Comparison of ENCODE assay signal across 37 mouse cellular contexts in genomic region chr10:22070576-22070975, GRCm38 (mm10). TPM values are rescaled to one million over a fixed set of nuclear protein-coding genes. Genes with fewer than 3 reads are reported as not detected.
A peak's percentile ranks its signal among the peaks of the same experiment; 100 is the strongest.
DNase-seq lines count a peak whose midpoint lies in the region; ATAC-seq and TF ChIP-seq lines count a peak whose summit lies in the region.
"Had no signal": no experiment of that assay in that cellular context is flagged by ENCODE, and none has a peak within 500 bp of the region (broad histone marks: within the 10 kb centered on the region; RNA-seq: fewer than 3 reads in every experiment).

No protein-coding gene starts in this region.

- 63% methylated on average over 4 of the region's 4 CpGs for WGBS in kidney, embryonic 14.5 days
- WGBS in lung, postnatal 0 days = 33% methylated on average over 4 of the region's 4 CpGs

- no peak overlapping the region for H3K27ac ChIP-seq in kidney, embryonic 14.5 days (ENCODE audit: low read depth, low read length)
- no peak overlapping the region for H3K27ac ChIP-seq in lung, postnatal 0 days (ENCODE audit: low read length)
- H3K27ac ChIP-seq: embryonic facial prominence, embryonic 10.5 days; embryonic facial prominence, embryonic 15.5 days; forebrain, embryonic 12.5 days; heart, embryonic 10.5 days; hindbrain, embryonic 15.5 days; limb, embryonic 15.5 days; liver, embryonic 13.5 days; lung, embryonic 15.5 days; midbrain, embryonic 13.5 days; neural tube, embryonic 13.5 days had no signal

- no peaks in the 10 kb centered on the region for H3K36me3 ChIP-seq in kidney, embryonic 14.5 days (ENCODE audit: control insufficient read depth, insufficient read depth, low read length)
- no peaks in the 10 kb centered on the region for H3K36me3 ChIP-seq in lung, postnatal 0 days (ENCODE audit: insufficient read depth, low read length)
- H3K36me3 ChIP-seq: embryonic facial prominence, embryonic 10.5 days; embryonic facial prominence, embryonic 15.5 days; forebrain, embryonic 12.5 days; heart, embryonic 10.5 days; hindbrain, embryonic 15.5 days; limb, embryonic 15.5 days; liver, embryonic 13.5 days; lung, embryonic 15.5 days; midbrain, embryonic 13.5 days; neural tube, embryonic 13.5 days had no signal

- no peaks in the 10 kb centered on the region for H3K9me3 ChIP-seq in kidney, embryonic 14.5 days (ENCODE audit: control insufficient read depth, low read length)
- no peaks in the 10 kb centered on the region for H3K9me3 ChIP-seq in lung, postnatal 0 days (ENCODE audit: low read length)
- H3K9me3 ChIP-seq: embryonic facial prominence, embryonic 10.5 days; embryonic facial prominence, embryonic 15.5 days; forebrain, embryonic 12.5 days; heart, embryonic 10.5 days; hindbrain, embryonic 15.5 days; limb, embryonic 15.5 days; liver, embryonic 13.5 days; lung, embryonic 15.5 days; midbrain, embryonic 13.5 days; neural tube, embryonic 13.5 days had no signal

- ATAC-seq in kidney, embryonic 14.5 days (ENCODE audit: low FRiP score, low TSS enrichment) = no peak
- ATAC-seq in lung, postnatal 0 days = no peak
- ATAC-seq: forebrain, postnatal 0 days; inflammation-experienced regulatory T-cells, adult 6 months; midbrain, embryonic 13.5 days had no signal

- DNase-seq in kidney, postnatal 10 days = peak; percentile 51
- peak; percentile 19 for DNase-seq in lung, postnatal 0 days (ENCODE audit: low spot score)
- DNase-seq in lung, postnatal 25 days (ENCODE audit: low spot score) = no peak
- DNase-seq in MEL-GATA-1-ER (ENCODE audit: extremely low read depth, low read depth) = peak; percentile 4
- DNase-seq in gastrocnemius, postnatal 4 days (ENCODE audit: low spot score in 2 of 2) = no peak
- DNase-seq in urinary bladder, postnatal 36 days (ENCODE audit: low spot score in 2 of 2) = no peak
- DNase-seq: adrenal gland, adult 8-10 months; B cell, adult 2 months; cerebellum, adult 8-10 months; cerebellum, postnatal 25 days; forebrain, postnatal 0 days; gastrocnemius, postnatal 10 days; kidney, adult 11 months; kidney, postnatal 36 days; liver, embryonic 13.5 days; thymus, adult 2 months; thymus, postnatal 36 days had no signal

- no peak overlapping the region for H3K9ac ChIP-seq in kidney, embryonic 14.5 days (ENCODE audit: low read depth, low read length)
- H3K9ac ChIP-seq in lung, postnatal 0 days (replicated peaks; ENCODE audit: low read depth) = no peak overlapping the region
- H3K9ac ChIP-seq: embryonic facial prominence, embryonic 15.5 days; forebrain, embryonic 12.5 days; forebrain, postnatal 0 days; hindbrain, embryonic 15.5 days; limb, embryonic 15.5 days; liver, embryonic 13.5 days; lung, embryonic 15.5 days; midbrain, embryonic 13.5 days; neural tube, embryonic 13.5 days had no signal

- H3K27me3 ChIP-seq in kidney, embryonic 14.5 days (ENCODE audit: control insufficient read depth, insufficient read depth, low read length) = no peaks in the 10 kb centered on the region
- no peaks in the 10 kb centered on the region for H3K27me3 ChIP-seq in lung, postnatal 0 days (replicated peaks; ENCODE audit: insufficient read depth, low read length)
- H3K27me3 ChIP-seq: embryonic facial prominence, embryonic 15.5 days; forebrain, embryonic 12.5 days; hindbrain, embryonic 15.5 days; limb, embryonic 15.5 days; liver, embryonic 13.5 days; lung, embryonic 15.5 days; midbrain, embryonic 13.5 days; neural tube, embryonic 13.5 days had no signal

- H3K4me2 ChIP-seq in kidney, embryonic 14.5 days (replicated peaks; ENCODE audit: low read depth, low read length) = no peak overlapping the region
- no peak overlapping the region for H3K4me2 ChIP-seq in lung, postnatal 0 days (replicated peaks; ENCODE audit: low read depth, low read length)
- H3K4me2 ChIP-seq: embryonic facial prominence, embryonic 15.5 days; forebrain, embryonic 12.5 days; hindbrain, embryonic 15.5 days; limb, embryonic 15.5 days; liver, embryonic 13.5 days; lung, embryonic 15.5 days; midbrain, embryonic 13.5 days; neural tube, embryonic 13.5 days had no signal

- H3K4me1 ChIP-seq in kidney, embryonic 14.5 days (ENCODE audit: control insufficient read depth, insufficient read depth, low read length) = no peaks in the 10 kb centered on the region
- H3K4me1 ChIP-seq in lung, postnatal 0 days (ENCODE audit: insufficient read depth, low read depth, low read length) = no peaks in the 10 kb centered on the region
- H3K4me1 ChIP-seq: embryonic facial prominence, embryonic 10.5 days; embryonic facial prominence, embryonic 15.5 days; forebrain, embryonic 12.5 days; heart, embryonic 10.5 days; hindbrain, embryonic 15.5 days; limb, embryonic 15.5 days; liver, embryonic 13.5 days; lung, embryonic 15.5 days; midbrain, embryonic 13.5 days; neural tube, embryonic 13.5 days had no signal

- no peak overlapping the region for H3K4me3 ChIP-seq in kidney, embryonic 14.5 days (ENCODE audit: low read length)
- H3K4me3 ChIP-seq in lung, postnatal 0 days (ENCODE audit: low read depth, low read length) = no peak overlapping the region
- H3K4me3 ChIP-seq: embryonic facial prominence, embryonic 10.5 days; embryonic facial prominence, embryonic 15.5 days; forebrain, embryonic 12.5 days; heart, embryonic 10.5 days; hindbrain, embryonic 15.5 days; limb, embryonic 15.5 days; liver, embryonic 13.5 days; lung, embryonic 15.5 days; midbrain, embryonic 13.5 days; neural tube, embryonic 13.5 days had no signal

- TF ChIP-seq EP300 in lung, postnatal 0 days (IDR thresholded peaks at IDR 0.05) = no peak

- TF ChIP-seq CTCF in lung, postnatal 0 days (IDR thresholded peaks at IDR 0.05) = no peak

RNA-seq across cellular contexts. Expression of gene 4930444G20Rik, which starts 2.7 kb away (rescaled TPM):
- not detected in 2 replicates for polyA plus RNA-seq in kidney, embryonic 14.5 days (2014; fragmentation: Nextera tagmentation; extraction: Ambion mirVana)
- not detected in 2 replicates for polyA plus RNA-seq in lung, postnatal 0 days (2015; fragmentation: Nextera tagmentation; extraction: Ambion mirVana)
- not detected for total RNA-seq in gastrocnemius, postnatal 4 days (2021)
- total RNA-seq: adrenal gland, adult 8-10 months; adrenal gland, postnatal 4 days; forebrain, postnatal 0 days; gastrocnemius, postnatal 10 days; granulocyte monocyte progenitor cell, adult 5-6 weeks; hematopoietic stem cell, adult 5-6 weeks; layer of hippocampus, adult 8-10 months; layer of hippocampus, postnatal 25 days; left cerebral cortex, adult 8-10 months; left cerebral cortex, postnatal 36 days; megakaryocyte-erythroid progenitor cell, adult 5-6 weeks had no signal
- polyA plus RNA-seq: embryonic facial prominence, embryonic 10.5 days; embryonic facial prominence, embryonic 15.5 days; forebrain, embryonic 12.5 days; forebrain, postnatal 0 days; heart, embryonic 10.5 days; heart, embryonic 16.5 days; hindbrain, embryonic 15.5 days; inflammation-experienced regulatory T-cells, adult 6 months; limb, embryonic 15.5 days; liver, embryonic 13.5 days; lung, embryonic 15.5 days; midbrain, embryonic 13.5 days; neural tube, embryonic 13.5 days; thymus, adult 2 months had no signal

Comparison
In these comparisons a context has a peak if more than half of its experiments do, and no peak if none do; other contexts are left out.
1. DNase-seq: peak in kidney, postnatal 10 days (single experiment), lung, postnatal 0 days (single experiment) and MEL-GATA-1-ER (single experiment); none in lung, postnatal 25 days (single experiment), gastrocnemius, postnatal 4 days (0 of 2) and urinary bladder, postnatal 36 days (0 of 2).